Mouse (Mus musculus): Measurements from ENCODE around the gene Neu3. TPM values are rescaled to one million over a fixed set of nuclear protein-coding genes. Genes with fewer than 3 reads are reported as not detected.

Neu3 gene
- polyA plus RNA-seq, 1 experiment from 2014 or later: 2.2 TPM

GRCm38 (mm10) chr7:99781385-99781784 is 46.8 kb downstream of the Neu3 start:
- Histone ChIP-seq H3K4me1 (no peaks in the 10 kb centered on the region), H3K27me3 (ENCODE audit: poor library complexity, severe bottlenecking) (no peaks in the 10 kb centered on the region), H3K36me3 (replicated peaks) (no peaks in the 10 kb centered on the region), H3K27ac (no peak overlapping the region), H3K9me3 (no peaks in the 10 kb centered on the region), H3K4me3 (no peak overlapping the region)
- WGBS: 94% methylated on average over 5 of the region's 5 CpGs
- no peak for DNase-seq (ENCODE audit: extremely low spot score, low spot score)

GRCm38 (mm10) chr7:99763207-99763606 is 65.0 kb downstream of the Neu3 start, which contains the start of gene Olfr521:
TSS of gene Olfr521 (plus strand) at chr7:99763507.
- no peak for DNase-seq (ENCODE audit: extremely low spot score, low spot score)
- WGBS: 95% methylated on average over 2 of the region's 2 CpGs
- Histone ChIP-seq H3K4me3 (no peak within 1 kb of the TSS), H3K36me3 (replicated peaks) (no peaks in the 10 kb centered on the region), H3K9me3 (peaks cover 26% of the 10 kb centered on the region), H3K27ac (no peak within 1 kb of the TSS), H3K27me3 (ENCODE audit: poor library complexity, severe bottlenecking) (no peaks in the 10 kb centered on the region), H3K4me1 (no peaks in the 10 kb centered on the region)

Other genes with a start within 250 kb of the Neu3 start
- gene Tpbgl, start 201.3 kb downstream of the Neu3 start, polyA plus RNA-seq (2016; fragmentation: Nextera tagmentation; extraction: Ambion mirVana): 0.07 and 0.10 TPM in 2 replicates
- 1.6 and 2.0 TPM in 2 replicates for gene Slco2b1, start 117.1 kb downstream of the Neu3 start, polyA plus RNA-seq (2016; fragmentation: Nextera tagmentation; extraction: Ambion mirVana)
- gene Olfr520, start 98.1 kb downstream of the Neu3 start, polyA plus RNA-seq (2016; fragmentation: Nextera tagmentation; extraction: Ambion mirVana): not detected in 2 replicates
- not detected in 2 replicates for gene Olfr521, start 64.9 kb downstream of the Neu3 start, polyA plus RNA-seq (2016; fragmentation: Nextera tagmentation; extraction: Ambion mirVana)
- gene Xrra1, start 30.7 kb upstream of the Neu3 start, polyA plus RNA-seq (2016; fragmentation: Nextera tagmentation; extraction: Ambion mirVana): 0.48 and 0.52 TPM in 2 replicates
- gene Spcs2, start 35.0 kb upstream of the Neu3 start, polyA plus RNA-seq (2016; fragmentation: Nextera tagmentation; extraction: Ambion mirVana): 367 and 394 TPM in 2 replicates
- 4.1 and 4.2 TPM in 2 replicates for gene Rnf169, start 152.0 kb upstream of the Neu3 start, polyA plus RNA-seq (2016; fragmentation: Nextera tagmentation; extraction: Ambion mirVana)
- gene Chrdl2, start 177.8 kb upstream of the Neu3 start, polyA plus RNA-seq (2016; fragmentation: Nextera tagmentation; extraction: Ambion mirVana): 0.41 and 0.48 TPM in 2 replicates